Mouse (Mus musculus): Measurements from ENCODE around the gene Plekha4. TPM values are rescaled to one million over a fixed set of nuclear protein-coding genes. Genes with fewer than 3 reads are reported as not detected.

Plekha4 gene
- polyA plus RNA-seq, 1 experiment from 2014 or later = 0.57 TPM

- no peaks in the 10 kb centered on the region for H3K36me3 ChIP-seq
- ATAC-seq (ENCODE audit: insufficient number of reproducible peaks, low FRiP score) = no peak
- 72% methylated on average over 2 of the region's 2 CpGs for WGBS
Observed at GRCm38 (mm10) chr7:45540213-45540612, 14.1 kb downstream of the Plekha4 start.

GRCm38 (mm10) chr7:45544525-45544924, 18.4 kb downstream of the Plekha4 start:
- Histone ChIP-seq H3K27ac (ENCODE audit: poor library complexity, severe bottlenecking) (no peak overlapping the region), H3K4me1 (replicated peaks) (no peaks in the 10 kb centered on the region), H3K4me3 (no peak overlapping the region), H3K36me3 (no peaks in the 10 kb centered on the region), H3K9ac (no peak overlapping the region), H3K27me3 (replicated peaks) (no peaks in the 10 kb centered on the region), H3K9me3 (replicated peaks) (no peaks in the 10 kb centered on the region; the same call in 1 of the 2 replicates), H3K4me2 (no peak overlapping the region)
- WGBS = 84% methylated on average over 1 of the region's 1 CpGs
- ATAC-seq (ENCODE audit: insufficient number of reproducible peaks, low FRiP score) = no peak

More at GRCm38 (mm10) chr7:45540213-45540612, 14.1 kb downstream of the Plekha4 start:
- Histone ChIP-seq H3K4me1 (replicated peaks) (peaks cover 9% of the 10 kb centered on the region), H3K4me2 (no peak overlapping the region), H3K27me3 (replicated peaks) (no peaks in the 10 kb centered on the region), H3K9me3 (replicated peaks) (no peaks in the 10 kb centered on the region; the same call in 1 of the 2 replicates), H3K27ac (ENCODE audit: poor library complexity, severe bottlenecking) (no peak overlapping the region), H3K4me3 (no peak overlapping the region), H3K9ac (no peak overlapping the region)

- 88% methylated on average over 16 of the region's 16 CpGs for WGBS
- no peak overlapping the region for H3K9ac ChIP-seq
- no peak for ATAC-seq (ENCODE audit: insufficient number of reproducible peaks, low FRiP score)
Observed at GRCm38 (mm10) chr7:45549641-45550436, 23.7 kb downstream of the Plekha4 start.

GRCm38 (mm10) chr7:45550821-45551511, 24.8 kb downstream of the Plekha4 start:
- 0 out of 2 replicates have a peak, but pooled peaks cover 13% of the 10 kb centered on the region for H3K4me1 ChIP-seq (replicated peaks)
- H3K4me3 ChIP-seq = no peak overlapping the region
- H3K9ac ChIP-seq = no peak overlapping the region
- H3K27ac ChIP-seq (ENCODE audit: poor library complexity, severe bottlenecking) = no peak overlapping the region
- no peaks in the 10 kb centered on the region for H3K9me3 ChIP-seq (replicated peaks)
- 72% methylated on average over 11 of the region's 11 CpGs for WGBS
- ATAC-seq (ENCODE audit: insufficient number of reproducible peaks, low FRiP score) = no peak
- H3K27me3 ChIP-seq (replicated peaks) = 0 out of 2 replicates have a peak, but pooled peaks cover 3% of the 10 kb centered on the region
- no peak overlapping the region for H3K4me2 ChIP-seq
- H3K36me3 ChIP-seq = no peaks in the 10 kb centered on the region

More at GRCm38 (mm10) chr7:45549641-45550436, 23.7 kb downstream of the Plekha4 start:
- no peak overlapping the region for H3K4me3 ChIP-seq
- H3K9me3 ChIP-seq (replicated peaks) = no peaks in the 10 kb centered on the region
- H3K4me1 ChIP-seq (replicated peaks) = 0 out of 2 replicates have a peak, but pooled peaks cover 12% of the 10 kb centered on the region
- no peak overlapping the region for H3K27ac ChIP-seq (ENCODE audit: poor library complexity, severe bottlenecking)
- H3K27me3 ChIP-seq (replicated peaks) = 0 out of 2 replicates have a peak, but pooled peaks cover 3% of the 10 kb centered on the region
- H3K4me2 ChIP-seq = no peak overlapping the region
- H3K36me3 ChIP-seq = no peaks in the 10 kb centered on the region

- no peak for ATAC-seq (ENCODE audit: insufficient number of reproducible peaks, low FRiP score)
- Histone ChIP-seq H3K36me3 (no peaks in the 10 kb centered on the region), H3K27ac (ENCODE audit: poor library complexity, severe bottlenecking) (no peak overlapping the region), H3K27me3 (replicated peaks) (0 out of 2 replicates have a peak, but pooled peaks cover 3% of the 10 kb centered on the region), H3K9me3 (replicated peaks) (no peaks in the 10 kb centered on the region), H3K9ac (no peak overlapping the region), H3K4me3 (no peak overlapping the region), H3K4me2 (no peak overlapping the region), H3K4me1 (replicated peaks) (0 out of 2 replicates have a peak, but pooled peaks cover 14% of the 10 kb centered on the region)
- 73% methylated on average over 8 of the region's 8 CpGs for WGBS
Observed at GRCm38 (mm10) chr7:45551512-45551883, 25.4 kb downstream of the Plekha4 start.

- Histone ChIP-seq H3K9me3 (replicated peaks) (no peaks in the 10 kb centered on the region), H3K27ac (ENCODE audit: poor library complexity, severe bottlenecking) (no peak overlapping the region), H3K9ac (no peak overlapping the region), H3K4me3 (no peak overlapping the region), H3K27me3 (replicated peaks) (0 out of 2 replicates have a peak, but pooled peaks cover 3% of the 10 kb centered on the region), H3K36me3 (no peaks in the 10 kb centered on the region), H3K4me2 (no peak overlapping the region), H3K4me1 (replicated peaks) (0 out of 2 replicates have a peak, but pooled peaks cover 14% of the 10 kb centered on the region)
- WGBS = 50% methylated on average over 8 of the region's 8 CpGs
- no peak; the same call in 1 of the 2 replicates for ATAC-seq (ENCODE audit: insufficient number of reproducible peaks, low FRiP score)
Observed at GRCm38 (mm10) chr7:45553519-45553918, 27.4 kb downstream of the Plekha4 start.

GRCm38 (mm10) chr7:45553990-45554389, 27.9 kb downstream of the Plekha4 start:
- Histone ChIP-seq H3K9me3 (replicated peaks) (no peaks in the 10 kb centered on the region), H3K9ac (no peak overlapping the region), H3K4me3 (no peak overlapping the region), H3K27ac (ENCODE audit: poor library complexity, severe bottlenecking) (no peak overlapping the region), H3K4me1 (replicated peaks) (peaks cover 14% of the 10 kb centered on the region; the same call in 1 of the 2 replicates), H3K36me3 (no peaks in the 10 kb centered on the region), H3K27me3 (replicated peaks) (0 out of 2 replicates have a peak, but pooled peaks cover 3% of the 10 kb centered on the region), H3K4me2 (no peak overlapping the region)
- WGBS = 86% methylated on average over 2 of the region's 2 CpGs
- no peak for ATAC-seq (ENCODE audit: insufficient number of reproducible peaks, low FRiP score)

- no peak within 1 kb of the TSS for H3K4me2 ChIP-seq
- 0 out of 2 replicates have a peak within 1 kb of the TSS, but pooled peaks have one; percentile 32 for H3K9ac ChIP-seq
- H3K4me3 ChIP-seq = no peak within 1 kb of the TSS
- H3K27ac ChIP-seq (ENCODE audit: poor library complexity, severe bottlenecking) = no peak within 1 kb of the TSS
- WGBS = 45% methylated on average over 8 of the region's 8 CpGs
- no peak for ATAC-seq (ENCODE audit: insufficient number of reproducible peaks, low FRiP score)
- H3K9me3 ChIP-seq (replicated peaks) = no peaks in the 10 kb centered on the region
- H3K36me3 ChIP-seq = no peaks in the 10 kb centered on the region
- peaks cover 14% of the 10 kb centered on the region; the same call in 1 of the 2 replicates for H3K4me1 ChIP-seq (replicated peaks)
- 0 out of 2 replicates have a peak, but pooled peaks cover 3% of the 10 kb centered on the region for H3K27me3 ChIP-seq (replicated peaks)
Observed at GRCm38 (mm10) chr7:45554744-45555143, 28.6 kb downstream of the Plekha4 start, which contains the start of gene Hsd17b14. Gene Hsd17b14 (plus strand): TSS chr7:45554893.

- 0 out of 2 replicates have a peak, but pooled peaks cover 3% of the 10 kb centered on the region for H3K27me3 ChIP-seq (replicated peaks)
- H3K9ac ChIP-seq = no peak overlapping the region
- peaks cover 13% of the 10 kb centered on the region; the same call in 1 of the 2 replicates for H3K4me1 ChIP-seq (replicated peaks)
- no peak for ATAC-seq (ENCODE audit: insufficient number of reproducible peaks, low FRiP score)
- no peak overlapping the region for H3K27ac ChIP-seq (ENCODE audit: poor library complexity, severe bottlenecking)
- no peaks in the 10 kb centered on the region for H3K9me3 ChIP-seq (replicated peaks)
- no peak overlapping the region for H3K4me3 ChIP-seq
- 19% methylated on average over 8 of the region's 8 CpGs for WGBS
- no peak overlapping the region for H3K4me2 ChIP-seq
- H3K36me3 ChIP-seq = no peaks in the 10 kb centered on the region
Observed at GRCm38 (mm10) chr7:45555787-45556186, 29.7 kb downstream of the Plekha4 start.

- 43% methylated on average over 5 of the region's 6 CpGs for WGBS
- Histone ChIP-seq H3K4me3 (no peak overlapping the region), H3K36me3 (no peaks in the 10 kb centered on the region), H3K4me1 (replicated peaks) (peaks cover 12% of the 10 kb centered on the region), H3K27ac (ENCODE audit: poor library complexity, severe bottlenecking) (no peak overlapping the region), H3K4me2 (no peak overlapping the region), H3K9ac (peak overlapping the region; percentile 43; the same call in 1 of the 2 replicates), H3K9me3 (replicated peaks) (no peaks in the 10 kb centered on the region), H3K27me3 (replicated peaks) (0 out of 2 replicates have a peak, but pooled peaks cover 3% of the 10 kb centered on the region)
- no peak for ATAC-seq (ENCODE audit: insufficient number of reproducible peaks, low FRiP score)
Observed at GRCm38 (mm10) chr7:45558907-45559306, 32.8 kb downstream of the Plekha4 start.

- no peaks in the 10 kb centered on the region for H3K9me3 ChIP-seq (replicated peaks)
- H3K4me3 ChIP-seq = no peak overlapping the region
- no peak for ATAC-seq (ENCODE audit: insufficient number of reproducible peaks, low FRiP score)
- no peak overlapping the region for H3K27ac ChIP-seq (ENCODE audit: poor library complexity, severe bottlenecking)
- H3K4me1 ChIP-seq (replicated peaks) = peaks cover 12% of the 10 kb centered on the region
- no peaks in the 10 kb centered on the region for H3K27me3 ChIP-seq (replicated peaks)
- 73% methylated on average over 7 of the region's 7 CpGs for WGBS
- H3K4me2 ChIP-seq = no peak overlapping the region
- no peak overlapping the region for H3K9ac ChIP-seq
- H3K36me3 ChIP-seq = no peaks in the 10 kb centered on the region
Observed at GRCm38 (mm10) chr7:45560241-45560640, 34.1 kb downstream of the Plekha4 start.

Data from heart, embryonic 12.5 days (tissue).